Mouse (Mus musculus) kidney, adult 18-20 months (tissue): ENCODE measurements around the gene Lgals9.
"Not testable (repeated sequence)": the region's sequence is repeated elsewhere in the genome, so short reads cannot be mapped to it uniquely, and the experiment has no call there.

ENCODE experiments used
- DNase-seq: peaks from one replicate; pipeline ENCODE4 v3.0.0; 2021

Gene Lgals9

GRCm38 (mm10) chr11:78984483-78985177, at the start of gene Lgals9:
Gene Lgals9 (minus strand): TSS chr11:78984946.
- DNase-seq = peak; percentile 65

DNA sequence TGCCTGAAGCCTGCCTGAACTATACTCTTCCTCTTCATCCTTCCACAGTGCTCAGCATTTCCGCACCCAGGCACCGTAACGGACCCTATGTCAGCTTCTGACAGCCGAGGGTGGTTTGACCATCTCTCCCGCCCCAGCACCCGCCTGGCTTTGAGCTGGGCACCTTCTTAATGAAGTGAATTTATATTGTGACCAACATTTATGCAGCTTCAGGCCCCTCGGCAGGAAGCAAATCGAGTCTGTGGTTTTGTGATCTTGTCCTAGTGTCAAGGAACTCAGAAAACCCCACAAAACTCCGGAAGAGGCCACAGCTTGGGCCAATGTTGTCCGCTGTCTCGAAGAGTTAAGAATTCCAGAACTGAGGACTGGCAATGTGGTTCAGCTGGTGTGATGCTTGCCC, 48.9 kb upstream of the Lgals9 start:
- DNase-seq = no peak

DNA sequence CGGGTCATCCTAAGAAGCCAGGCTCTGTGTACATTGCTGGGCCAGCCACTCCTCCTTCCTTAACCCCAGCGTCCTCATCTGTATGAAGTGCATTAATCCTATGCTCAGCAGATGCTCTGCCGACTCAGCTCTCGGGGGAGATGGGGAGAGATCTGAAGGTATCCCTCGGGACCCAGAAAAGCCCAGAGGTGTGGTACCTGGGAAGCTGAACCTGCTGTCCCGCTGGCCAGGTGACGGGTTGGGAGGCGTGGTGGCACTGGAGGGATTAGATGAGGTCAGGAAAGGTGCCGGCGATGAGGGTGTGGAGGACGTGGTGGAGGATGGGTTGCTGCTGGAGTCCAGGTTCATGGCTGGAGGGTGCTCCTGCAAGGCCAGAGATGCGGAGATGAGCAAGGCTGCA, 48.3 kb upstream of the Lgals9 start:
- DNase-seq = no peak

- DNase-seq = no peak
These were observed 46.7 kb upstream of the Lgals9 start for GRCm38 (mm10) chr11:79031452-79031746.

DNA sequence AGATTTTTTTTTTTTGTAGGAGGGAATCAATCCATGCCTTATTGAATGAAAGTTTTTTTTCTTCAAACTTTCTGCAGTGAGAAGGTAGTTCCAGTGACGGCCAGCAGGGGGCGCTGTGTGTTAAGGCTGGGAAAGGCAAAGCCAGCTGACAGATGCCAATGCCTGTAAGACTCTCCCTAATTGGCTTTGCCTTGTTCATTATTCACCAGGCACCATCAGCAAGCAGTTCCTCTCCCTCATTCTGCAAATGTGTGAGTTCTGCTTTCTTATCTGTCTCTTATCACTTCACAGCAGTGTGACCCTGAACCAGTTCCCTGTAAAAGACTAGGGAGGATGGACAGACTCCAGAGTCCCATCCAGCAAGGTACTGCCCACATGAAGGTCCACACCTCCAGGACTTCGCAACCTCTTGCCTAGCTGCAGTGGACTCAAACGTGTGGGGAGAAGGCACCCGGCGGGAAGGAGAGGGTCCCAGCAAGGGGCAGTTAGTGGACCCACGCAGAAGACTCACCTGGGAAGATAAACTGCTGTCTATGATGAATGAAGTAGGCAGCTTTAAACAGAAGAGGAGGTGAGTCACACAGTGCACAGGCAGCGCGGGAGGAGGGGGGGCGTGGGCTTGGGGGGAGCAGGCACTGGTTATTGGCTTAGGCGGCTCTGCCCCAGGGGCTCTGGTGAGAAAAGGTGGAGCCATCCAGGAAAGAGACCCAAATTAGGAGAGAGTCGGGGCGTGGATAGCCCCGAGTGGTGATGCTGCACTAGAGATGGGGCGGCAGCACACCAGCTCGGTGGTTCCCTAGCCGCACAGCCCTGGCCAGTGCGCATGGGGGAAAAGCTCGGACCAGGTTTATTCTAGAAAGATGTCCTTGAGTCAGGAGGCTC, 46.1 kb upstream of the Lgals9 start:
- peak; percentile 86 for DNase-seq

DNA sequence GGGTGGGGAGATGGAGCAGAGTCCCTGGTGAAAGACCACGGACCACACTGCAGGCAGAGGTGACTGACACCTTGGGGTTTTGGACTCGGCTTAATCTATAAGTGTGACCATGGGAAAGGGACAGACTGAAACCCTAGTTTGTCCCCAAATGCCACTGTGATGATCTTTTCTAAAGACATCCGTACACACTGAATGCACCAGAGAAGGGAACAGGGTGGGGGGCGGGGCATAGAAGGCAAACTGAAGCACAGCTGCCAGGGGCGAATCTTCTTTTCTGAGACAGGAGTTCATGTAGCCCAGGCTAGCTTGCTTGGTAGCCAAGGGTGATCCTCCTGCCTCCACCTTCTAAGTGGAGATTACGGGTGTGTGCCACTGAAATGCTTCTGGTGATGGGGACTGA, 39.0 kb upstream of the Lgals9 start:
- DNase-seq = no peak

GRCm38 (mm10) chr11:79023342-79023741, 38.6 kb upstream of the Lgals9 start:
- peak; percentile 12 for DNase-seq

DNA sequence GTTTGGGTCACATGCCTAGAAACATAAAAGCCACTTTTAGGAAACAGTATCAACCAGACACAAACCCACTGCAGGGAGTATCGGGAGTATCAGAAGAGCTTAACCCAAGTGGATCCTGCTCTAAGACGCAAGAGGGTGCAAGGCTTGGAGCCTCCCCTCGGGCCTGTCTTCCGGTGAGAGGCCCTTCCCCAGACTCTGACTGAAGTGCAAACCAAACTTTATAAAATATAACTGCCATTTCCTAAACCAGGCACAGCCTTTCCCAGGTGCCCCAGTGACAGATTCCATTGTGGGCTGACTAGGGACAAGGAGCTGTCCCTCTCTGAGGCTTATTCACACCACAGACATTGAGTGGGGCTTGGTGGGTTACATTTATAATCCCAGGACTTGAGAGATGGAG, 38.1 kb upstream of the Lgals9 start:
- no peak for DNase-seq

- DNase-seq = no peak
These were observed 35.8 kb upstream of the Lgals9 start for GRCm38 (mm10) chr11:79020535-79021045.

GRCm38 (mm10) chr11:79019839-79020534, 35.2 kb upstream of the Lgals9 start:
- DNase-seq = peak; percentile 49

- DNase-seq = peak; percentile 78
These were observed 34.4 kb upstream of the Lgals9 start for GRCm38 (mm10) chr11:79018954-79019704.

DNA sequence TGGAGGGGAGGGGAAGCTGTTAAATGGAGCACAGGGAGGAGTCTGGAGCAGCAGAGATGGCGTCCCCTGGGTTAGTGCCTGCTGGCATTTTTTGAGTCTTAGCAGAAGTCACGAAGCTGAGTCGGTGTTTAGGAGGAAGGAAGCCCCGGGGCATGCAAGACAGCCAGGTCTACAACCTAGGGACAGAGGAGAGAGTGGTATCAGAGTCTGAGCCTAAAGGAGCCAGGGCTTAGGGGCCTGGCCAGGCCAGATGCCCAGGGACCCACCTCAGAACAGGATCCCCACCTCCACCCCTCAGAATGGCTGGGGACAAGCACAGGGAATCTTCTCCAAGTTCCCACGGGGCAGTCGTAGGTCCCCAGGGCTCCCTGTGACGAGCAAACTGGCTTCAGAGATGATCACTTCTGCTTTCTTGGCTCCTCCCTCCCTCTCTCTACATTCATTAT, 32.4 kb upstream of the Lgals9 start:
- DNase-seq = no peak

DNA sequence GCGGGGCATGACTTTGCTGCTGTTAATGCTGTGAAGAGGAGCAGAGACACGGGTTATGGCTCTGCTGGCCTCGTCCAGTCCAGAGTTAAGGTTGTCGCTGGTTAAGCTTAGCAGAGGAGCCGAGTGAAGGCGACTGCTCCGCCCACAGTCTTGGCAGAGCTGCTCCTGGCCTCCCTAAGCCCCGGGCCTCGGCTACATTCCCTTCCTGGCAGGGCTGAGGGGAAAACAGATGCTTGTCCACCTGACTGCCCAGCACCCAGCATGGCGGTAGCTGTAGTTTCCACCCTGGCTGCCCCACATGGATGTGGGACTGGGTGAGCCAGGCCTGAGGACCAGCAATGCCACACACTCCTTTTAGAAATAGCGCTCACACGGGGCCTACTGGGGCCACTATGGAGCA, 31.5 kb upstream of the Lgals9 start:
- no peak for DNase-seq

GRCm38 (mm10) chr11:79015660-79016215, 31.0 kb upstream of the Lgals9 start:
- no peak for DNase-seq

GRCm38 (mm10) chr11:79014602-79015325, 30.0 kb upstream of the Lgals9 start:
- DNase-seq = no peak

- DNase-seq = no peak
These were observed 29.1 kb upstream of the Lgals9 start for GRCm38 (mm10) chr11:79013806-79014205.

DNA sequence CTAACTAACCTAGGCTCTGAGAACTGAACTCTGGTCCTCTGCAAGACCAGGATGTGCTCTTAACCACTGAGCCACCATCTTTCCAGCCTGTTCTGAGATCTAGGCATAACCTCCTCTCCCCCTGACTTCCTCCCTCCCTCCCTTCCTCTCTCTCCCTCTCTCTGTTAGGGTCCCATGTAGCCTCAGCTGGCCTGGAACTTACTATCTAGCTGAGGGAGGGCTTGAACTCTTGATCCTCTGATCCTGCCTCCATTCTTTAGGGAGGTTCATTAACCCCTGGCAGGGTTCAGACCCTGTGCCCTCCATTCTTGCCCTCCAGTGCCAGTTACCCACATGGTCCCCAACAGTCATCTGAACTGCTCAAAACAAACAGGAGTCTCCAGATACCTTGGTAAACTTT, 28.3 kb upstream of the Lgals9 start:
- no peak for DNase-seq

GRCm38 (mm10) chr11:79012529-79012928, 27.8 kb upstream of the Lgals9 start:
- no peak for DNase-seq

GRCm38 (mm10) chr11:79008891-79009290, 24.1 kb upstream of the Lgals9 start:
- no peak for DNase-seq

- no peak for DNase-seq
These were observed 23.4 kb upstream of the Lgals9 start for GRCm38 (mm10) chr11:79008007-79008775.

DNA sequence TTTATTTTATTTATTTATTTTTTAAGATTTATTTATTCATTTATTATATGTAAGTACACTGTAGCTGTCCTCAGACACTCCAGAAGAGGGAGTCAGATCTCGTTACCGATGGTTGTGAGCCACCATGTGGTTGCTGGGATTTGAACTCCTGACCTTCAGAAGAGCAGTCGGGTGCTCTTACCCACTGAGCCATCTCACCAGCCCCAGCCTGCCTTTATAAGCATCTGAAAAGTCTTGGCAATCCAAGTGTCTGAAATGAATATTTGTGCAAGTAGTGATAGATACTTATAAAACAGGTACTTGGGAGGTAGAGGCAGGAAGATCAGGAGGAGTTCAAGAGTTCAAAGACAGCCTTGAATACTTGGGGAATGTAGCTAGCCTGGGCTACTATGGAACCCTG, 22.6 kb upstream of the Lgals9 start:
- not testable (repeated sequence) for DNase-seq
